Mouse (Mus musculus) forebrain, embryonic 11.5 days (tissue): Measurements from ENCODE around the gene Slc15a4. TPM values are rescaled to one million over a fixed set of nuclear protein-coding genes. Genes with fewer than 3 reads are reported as not detected.
A peak's percentile ranks its signal among the peaks of the same experiment; 100 is the strongest.

Experiments used
- ATAC-seq: fragments of 200-750 bp; cut with Nextera tagmentation; replicated peaks from 2 replicates; pipeline ENCODE4 v1.8.0; 2017; ENCODE audit warnings: moderate TSS enrichment; ENCODE audit not compliant: low FRiP score
- DNase-seq: peaks from one replicate; pipeline ENCODE4 v3.0.0-alpha.2; 2017; ENCODE audit warnings: low spot score
- H3K27ac ChIP-seq: fragments of 300-500 bp; sonication (generic); 2 replicates; pipeline ENCODE4 v1.5.1; 2014; ENCODE audit warnings: low read depth, low read length
- H3K27me3 ChIP-seq: fragments of 300-500 bp; sonication (generic); 2 replicates; pipeline ENCODE4 v1.6.1; 2014; ENCODE audit warnings: mild to moderate bottlenecking, low read length, mixed read lengths; ENCODE audit not compliant: control insufficient read depth, insufficient read depth
- H3K36me3 ChIP-seq: fragments of 300-500 bp; sonication (generic); 2 replicates; pipeline ENCODE4 v1.6.1; 2014; ENCODE audit warnings: mild to moderate bottlenecking, low read length, moderate library complexity, mixed read lengths; ENCODE audit not compliant: control insufficient read depth, insufficient read depth
- H3K4me1 ChIP-seq: fragments of 300-500 bp; sonication (generic); replicated peaks from 2 replicates; pipeline ENCODE4 v1.6.1; 2014; ENCODE audit warnings: low read length, mixed read lengths; ENCODE audit not compliant: control insufficient read depth, insufficient read depth
- H3K4me2 ChIP-seq: fragments of 300-500 bp; sonication (generic); 2 replicates; pipeline ENCODE4 v1.6.1; 2014; ENCODE audit warnings: low read depth, mild to moderate bottlenecking, low read length, moderate library complexity, mixed read lengths; ENCODE audit not compliant: severe bottlenecking
- H3K4me3 ChIP-seq: fragments of 300-500 bp; sonication (generic); 2 replicates; pipeline ENCODE4 v1.5.1; 2014; ENCODE audit warnings: low read depth, low read length
- H3K9ac ChIP-seq: fragments of 300-500 bp; sonication (generic); 2 replicates; pipeline ENCODE4 v1.6.1; 2014; ENCODE audit warnings: low read length
- H3K9me3 ChIP-seq: fragments of 300-500 bp; sonication (generic); 2 replicates; pipeline ENCODE4 v1.6.1; 2016; ENCODE audit warnings: low read length, mixed read lengths; ENCODE audit not compliant: control insufficient read depth
- WGBS: fragments of 180-500 bp; shearing (Covaris S2); extraction: QIAGEN DNeasy Blood & Tissue Kit; methylation state at CpG from one replicate; pipeline ENCODE4 v1.1.7; 2014; 5-methylcytosine and 5-hydroxymethylcytosine counted together
- polyA plus RNA-seq: library from polyadenylated mRNA; unstranded; fragments of >200 nt; fragmentation: Nextera tagmentation; extraction: Ambion mirVana; gene quantifications from 2 replicates; pipeline ENCODE4 v1.2.1, GENCODE M21; 2014

The Slc15a4 gene
- 24.5 and 28.0 TPM in 2 replicates for polyA plus RNA-seq

DNA sequence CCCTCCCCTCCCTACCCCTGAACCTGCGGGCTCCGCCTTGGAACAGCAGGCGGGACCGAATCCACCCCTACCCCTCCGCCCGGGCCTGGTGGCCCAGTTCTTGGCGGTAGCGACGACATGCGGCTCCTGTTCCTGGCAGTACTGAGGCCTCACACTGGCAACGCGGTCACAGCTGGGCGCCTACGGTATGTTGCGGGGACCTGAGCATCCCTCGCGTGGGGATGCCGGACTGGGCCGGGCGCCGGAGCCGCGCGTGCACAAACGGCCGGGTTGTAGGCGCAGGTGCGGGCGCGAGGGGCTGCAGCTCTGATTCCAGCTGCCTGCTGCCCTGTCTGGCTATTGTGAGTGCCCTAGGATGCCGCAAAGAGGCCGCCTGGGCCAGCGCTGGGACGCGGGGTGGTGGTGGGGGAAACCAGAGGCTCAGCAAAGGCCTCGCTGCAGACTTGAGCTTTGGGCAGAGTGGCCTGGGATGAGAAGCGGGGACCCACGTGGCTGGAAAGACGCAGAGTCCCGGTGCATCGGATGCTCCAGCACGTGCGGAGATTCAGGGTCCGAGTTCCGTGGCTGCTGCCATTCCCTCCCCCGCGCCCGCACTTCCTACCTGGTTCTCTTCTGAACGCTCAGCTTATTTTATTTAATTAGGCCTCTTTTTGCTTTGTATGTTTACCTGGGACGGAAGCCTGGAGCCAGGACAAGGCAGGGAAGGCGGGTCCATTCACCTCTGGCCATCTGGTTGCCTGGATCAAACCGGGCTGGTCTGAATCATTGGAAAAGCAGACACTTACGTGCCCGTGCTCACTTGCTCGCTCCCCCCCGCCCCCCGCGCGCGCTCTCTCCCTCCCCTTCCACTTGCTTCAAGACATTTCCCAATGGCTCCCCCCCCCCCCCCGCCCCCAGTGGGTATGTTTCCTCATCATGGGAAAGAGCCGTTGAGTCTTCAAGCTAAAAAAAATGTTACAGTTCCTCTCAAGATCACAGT, at the start of gene Slc15a4, which contains the start of gene Glt1d1:
Gene Slc15a4, minus strand, starts transcription at position 731 of the 979 bp plus-strand sequence.
Gene Glt1d1, plus strand, starts transcription at position 96 of the 979 bp plus-strand sequence.
- peak within 1 kb of the TSS; percentile 98 for H3K4me2 ChIP-seq
- H3K4me3 ChIP-seq = peak within 1 kb of the TSS; percentile 58
- DNase-seq (peak; percentile 81), ATAC-seq (peak; percentile 89)
- no peaks in the 10 kb centered on the region; the same call in 1 of the 2 replicates for H3K27me3 ChIP-seq
- H3K9ac ChIP-seq = peak within 1 kb of the TSS; percentile 86
- no peak within 1 kb of the TSS for H3K27ac ChIP-seq
- no peaks in the 10 kb centered on the region; the same call in 1 of the 2 replicates for H3K4me1 ChIP-seq
- under 1% methylated on average over 59 of the region's 62 CpGs for WGBS
- H3K9me3 ChIP-seq = no peaks in the 10 kb centered on the region
- H3K36me3 ChIP-seq = no peaks in the 10 kb centered on the region

DNA sequence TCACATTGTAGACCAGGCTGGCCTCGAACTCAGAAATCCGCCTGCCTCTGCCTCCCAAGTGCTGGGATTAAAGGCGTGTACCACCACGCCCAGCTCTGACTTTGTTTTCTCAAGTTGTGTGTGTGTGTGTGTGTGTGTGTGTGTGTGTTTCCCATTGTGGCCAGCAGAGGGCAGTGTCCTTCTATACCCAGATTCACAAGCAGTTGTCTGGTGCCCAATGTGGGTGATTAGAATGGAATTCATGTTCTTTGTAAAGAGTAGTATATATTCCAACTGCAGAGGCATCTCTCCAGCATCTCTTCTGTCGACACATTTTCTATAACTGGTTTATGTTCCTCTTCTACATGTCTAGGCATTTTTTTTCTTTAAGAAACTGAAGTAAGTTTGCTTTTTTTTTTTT, 45.8 kb upstream of the Slc15a4 start:
- WGBS = 90% methylated on average over 5 of the region's 5 CpGs
- no peak for ATAC-seq
- Histone ChIP-seq H3K36me3 (no peaks in the 10 kb centered on the region), H3K4me1 (no peaks in the 10 kb centered on the region), H3K4me2 (no peak overlapping the region), H3K9me3 (no peaks in the 10 kb centered on the region), H3K27ac (no peak overlapping the region), H3K4me3 (no peak overlapping the region), H3K9ac (no peak overlapping the region), H3K27me3 (no peaks in the 10 kb centered on the region)
- DNase-seq = no peak

DNA sequence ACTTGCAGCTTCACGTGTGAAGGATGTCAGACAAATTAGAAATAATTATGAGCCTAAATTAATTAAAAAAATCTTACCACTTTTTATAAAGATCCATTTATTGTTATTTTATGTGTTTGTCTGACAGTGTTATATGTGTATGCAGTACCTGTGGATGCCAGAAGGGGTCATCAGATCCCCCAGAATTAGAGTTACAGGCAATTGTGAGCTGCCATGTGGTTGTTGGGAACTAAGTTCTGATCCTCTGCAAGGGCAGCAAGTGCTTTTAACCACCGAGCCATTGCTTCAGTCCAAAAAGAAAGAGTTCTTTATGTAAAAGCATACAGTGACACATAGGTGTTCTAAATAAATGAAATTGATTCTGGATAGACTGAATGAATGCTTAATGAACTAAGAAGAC, 44.9 kb upstream of the Slc15a4 start:
- H3K9me3 ChIP-seq = no peaks in the 10 kb centered on the region
- WGBS = 94% methylated on average over 2 of the region's 2 CpGs
- H3K4me3 ChIP-seq = no peak overlapping the region
- H3K27me3 ChIP-seq = no peaks in the 10 kb centered on the region
- ATAC-seq (no peak), DNase-seq (no peak)
- no peaks in the 10 kb centered on the region for H3K4me1 ChIP-seq
- H3K27ac ChIP-seq = no peak overlapping the region
- H3K9ac ChIP-seq = no peak overlapping the region
- H3K36me3 ChIP-seq = no peaks in the 10 kb centered on the region
- H3K4me2 ChIP-seq = no peak overlapping the region

DNA sequence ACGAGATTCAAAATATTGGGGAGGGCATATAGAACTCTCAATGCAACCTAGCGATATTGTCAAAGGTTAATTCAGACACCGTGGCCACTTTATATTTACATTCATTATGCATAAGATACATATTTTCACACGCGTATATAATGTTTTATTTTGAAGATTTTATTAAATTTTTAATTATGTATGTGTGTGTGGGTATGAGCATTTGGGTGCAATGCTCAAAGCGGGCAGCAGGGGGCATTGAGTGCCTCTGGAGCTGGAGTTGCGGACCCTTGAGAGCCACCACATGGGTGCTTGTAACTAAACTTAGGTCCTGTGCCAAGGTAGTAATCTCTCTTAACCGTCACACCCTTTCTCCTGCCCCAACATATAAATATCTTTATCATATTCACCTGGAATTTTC, 41.2 kb upstream of the Slc15a4 start:
- Histone ChIP-seq H3K27me3 (no peaks in the 10 kb centered on the region), H3K4me3 (no peak overlapping the region), H3K4me2 (no peak overlapping the region), H3K9ac (no peak overlapping the region), H3K36me3 (no peaks in the 10 kb centered on the region), H3K27ac (no peak overlapping the region), H3K9me3 (no peaks in the 10 kb centered on the region), H3K4me1 (no peaks in the 10 kb centered on the region)
- no peak for DNase-seq
- 93% methylated on average over 8 of the region's 8 CpGs for WGBS
- ATAC-seq = no peak

DNA sequence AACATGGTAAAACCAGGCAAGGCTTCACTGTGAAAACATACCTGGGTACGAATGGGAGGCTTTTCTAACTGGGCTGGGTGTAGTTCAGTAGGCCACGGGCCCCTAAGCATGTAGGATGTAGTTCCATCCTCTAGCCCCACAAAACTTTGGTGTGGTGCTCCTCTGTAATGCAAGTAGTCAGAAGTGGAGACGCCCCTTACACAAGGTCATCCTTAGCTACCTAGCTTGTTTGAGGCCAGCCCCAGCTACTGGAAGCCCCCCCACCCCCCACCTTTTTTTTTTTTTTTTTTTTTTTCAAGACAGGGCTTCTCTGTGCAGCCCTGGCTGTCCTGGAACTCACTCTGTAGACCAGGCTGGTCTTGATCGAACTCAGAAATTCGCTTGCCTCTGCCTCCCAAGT, 28.3 kb upstream of the Slc15a4 start:
- Histone ChIP-seq H3K4me1 (no peaks in the 10 kb centered on the region), H3K9me3 (peaks cover 3% of the 10 kb centered on the region; the same call in 1 of the 2 replicates), H3K27ac (no peak overlapping the region), H3K9ac (no peak overlapping the region), H3K4me2 (no peak overlapping the region), H3K36me3 (no peaks in the 10 kb centered on the region; the same call in 1 of the 2 replicates), H3K4me3 (no peak overlapping the region), H3K27me3 (no peaks in the 10 kb centered on the region)
- 89% methylated on average over 5 of the region's 5 CpGs for WGBS
- no peak for ATAC-seq
- DNase-seq = no peak

DNA sequence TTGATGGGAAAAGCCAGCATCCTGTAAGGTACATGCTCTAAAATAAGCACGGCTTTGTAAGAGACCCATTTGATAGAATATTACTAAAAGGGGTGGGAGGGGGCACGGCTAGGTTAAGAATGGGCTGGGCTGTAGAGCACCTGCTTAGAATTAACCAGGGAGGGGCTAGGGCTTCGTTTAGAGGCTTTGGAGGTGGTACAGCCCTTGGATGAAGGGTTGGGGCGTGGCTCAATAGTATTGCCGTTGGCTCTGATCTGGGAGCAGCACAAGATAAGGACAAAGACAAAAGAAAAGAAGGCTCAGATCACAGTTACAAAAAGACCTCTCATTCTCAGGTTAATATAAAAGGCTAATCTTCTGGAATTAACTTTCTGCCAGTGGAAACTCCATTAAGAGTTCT, 27.6 kb upstream of the Slc15a4 start:
- DNase-seq = no peak
- H3K4me2 ChIP-seq = no peak overlapping the region
- peaks cover 3% of the 10 kb centered on the region; the same call in 1 of the 2 replicates for H3K9me3 ChIP-seq
- H3K4me1 ChIP-seq = no peaks in the 10 kb centered on the region
- H3K4me3 ChIP-seq = no peak overlapping the region
- H3K36me3 ChIP-seq = no peaks in the 10 kb centered on the region; the same call in 1 of the 2 replicates
- H3K27me3 ChIP-seq = no peaks in the 10 kb centered on the region
- WGBS = 61% methylated on average over 5 of the region's 5 CpGs
- H3K9ac ChIP-seq = no peak overlapping the region
- H3K27ac ChIP-seq = no peak overlapping the region
- no peak for ATAC-seq

DNA sequence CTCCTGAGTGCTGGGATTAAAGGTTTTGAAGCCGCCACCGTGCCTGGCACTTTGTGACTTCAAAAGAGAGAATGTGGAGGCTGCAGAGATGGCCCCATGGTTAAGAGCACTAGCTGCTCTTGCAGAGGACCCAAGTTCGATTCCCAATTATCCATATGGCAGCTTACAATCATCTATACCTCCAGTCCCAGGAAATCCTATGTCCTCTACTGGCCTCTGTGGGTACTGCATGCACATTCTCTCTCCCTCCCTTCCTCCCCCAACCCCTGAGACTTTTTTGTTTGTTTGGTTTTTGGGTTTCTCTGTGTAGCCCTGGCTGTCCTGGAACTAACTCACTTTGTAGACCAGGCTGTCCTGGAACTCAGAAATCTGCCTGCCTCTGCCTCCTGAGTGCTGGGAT, 26.6 kb upstream of the Slc15a4 start:
- Histone ChIP-seq H3K9me3 (peaks cover 3% of the 10 kb centered on the region; the same call in 1 of the 2 replicates), H3K4me3 (no peak overlapping the region), H3K27me3 (no peaks in the 10 kb centered on the region), H3K4me2 (no peak overlapping the region), H3K27ac (no peak overlapping the region), H3K9ac (no peak overlapping the region), H3K36me3 (no peaks in the 10 kb centered on the region; the same call in 1 of the 2 replicates), H3K4me1 (no peaks in the 10 kb centered on the region)
- DNase-seq = no peak
- 86% methylated on average over 3 of the region's 3 CpGs for WGBS
- no peak for ATAC-seq

DNA sequence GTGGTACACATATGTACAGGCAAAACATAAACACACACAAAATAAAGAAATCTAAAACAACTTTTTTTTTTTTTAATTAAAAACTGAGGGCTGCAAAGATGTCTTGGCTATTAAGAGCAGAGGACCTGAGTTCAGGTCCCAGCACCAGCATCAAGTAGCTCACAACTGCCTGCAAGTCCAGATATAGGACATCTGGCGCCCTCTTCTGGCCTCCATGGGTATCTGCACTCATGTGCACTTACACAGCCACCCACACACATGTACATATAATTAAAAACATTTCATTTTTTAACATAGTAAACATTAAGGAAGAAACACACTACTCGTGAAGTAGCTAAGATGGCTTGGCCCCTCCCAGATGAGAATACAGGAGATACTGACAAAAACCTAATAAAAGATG, 25.6 kb upstream of the Slc15a4 start:
- Histone ChIP-seq H3K27me3 (no peaks in the 10 kb centered on the region), H3K36me3 (no peaks in the 10 kb centered on the region; the same call in 1 of the 2 replicates), H3K9me3 (peaks cover 3% of the 10 kb centered on the region; the same call in 1 of the 2 replicates), H3K9ac (no peak overlapping the region), H3K27ac (no peak overlapping the region), H3K4me1 (no peaks in the 10 kb centered on the region), H3K4me3 (no peak overlapping the region), H3K4me2 (no peak overlapping the region)
- ATAC-seq (no peak), DNase-seq (no peak)
- WGBS = 87% methylated on average over 2 of the region's 2 CpGs
